Mouse (Mus musculus) gastrocnemius, postnatal 4 days (tissue): ENCODE data around the gene Gm20605. TPM values are rescaled to one million over a fixed set of nuclear protein-coding genes. Genes with fewer than 3 reads are reported as not detected.

Experiments
- DNase-seq, 2 experiments: peaks; one replicate each; pipeline ENCODE4 v3.0.0; 2021 to 2022; ENCODE audit warnings: low spot score in 2 of 2, mixed read lengths in 2 of 2
- total RNA-seq, 2 experiments: library from RNA; stranded (reverse); gene quantifications; 2 replicates each; pipeline ENCODE4 v1.2.3; 2021

Gm20605 gene
- total RNA-seq, 2 experiments from 2014 or later: 8.6 to 11.0 TPM

DNA sequence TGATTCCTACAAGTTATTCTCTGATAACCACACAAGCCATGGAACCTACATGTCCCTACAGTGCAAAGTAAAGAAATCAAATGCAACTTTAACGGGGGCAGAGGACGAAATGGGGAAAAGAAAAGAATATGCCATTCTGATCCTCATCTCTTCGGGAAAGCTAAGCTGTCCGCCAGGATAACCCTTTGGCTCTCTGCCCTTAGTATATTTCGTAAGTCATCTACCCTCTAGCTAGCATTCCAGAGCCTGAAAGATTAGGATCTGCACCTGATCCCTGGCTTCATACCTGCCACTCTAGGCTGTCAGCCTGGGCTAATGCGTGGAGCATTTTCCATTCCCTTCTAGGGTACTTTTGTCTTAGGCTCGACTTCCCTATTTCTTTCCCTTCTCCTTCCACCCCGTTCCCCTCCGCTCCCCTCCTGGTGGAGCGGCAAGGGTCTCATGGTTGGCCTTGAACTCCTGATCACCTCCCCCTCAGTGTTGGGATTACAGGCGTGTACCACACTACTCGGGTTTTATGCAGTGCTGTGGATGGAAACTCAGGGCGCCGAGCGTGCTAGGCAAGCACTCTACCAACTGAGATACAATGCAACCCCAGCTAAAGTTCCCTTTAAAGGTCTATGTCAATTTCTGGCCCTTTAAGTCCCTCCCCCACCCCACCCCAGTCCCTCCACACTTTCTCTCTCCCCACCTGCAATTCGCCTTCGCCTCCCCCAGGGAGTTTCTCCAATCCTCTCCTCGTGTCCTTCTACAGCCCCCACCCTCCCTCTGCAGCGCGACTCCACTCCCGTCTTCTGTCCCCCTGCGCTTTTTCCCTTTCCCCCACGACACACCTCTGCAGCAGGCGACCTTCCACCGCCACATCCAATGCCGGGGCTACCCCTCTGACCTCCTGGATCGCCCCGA, 54.7 kb downstream of the Gm20605 start:
- DNase-seq: no peak

GRCm38 (mm10) chr5:137684294-137685123, 55.5 kb downstream of the Gm20605 start, which contains the start of gene Agfg2:
Gene Agfg2, minus strand, starts transcription at chr5:137684726.
- DNase-seq: peak; percentile 86 to 96

GRCm38 (mm10) chr5:137685653-137686052, 56.7 kb downstream of the Gm20605 start:
- no peak for DNase-seq

DNA sequence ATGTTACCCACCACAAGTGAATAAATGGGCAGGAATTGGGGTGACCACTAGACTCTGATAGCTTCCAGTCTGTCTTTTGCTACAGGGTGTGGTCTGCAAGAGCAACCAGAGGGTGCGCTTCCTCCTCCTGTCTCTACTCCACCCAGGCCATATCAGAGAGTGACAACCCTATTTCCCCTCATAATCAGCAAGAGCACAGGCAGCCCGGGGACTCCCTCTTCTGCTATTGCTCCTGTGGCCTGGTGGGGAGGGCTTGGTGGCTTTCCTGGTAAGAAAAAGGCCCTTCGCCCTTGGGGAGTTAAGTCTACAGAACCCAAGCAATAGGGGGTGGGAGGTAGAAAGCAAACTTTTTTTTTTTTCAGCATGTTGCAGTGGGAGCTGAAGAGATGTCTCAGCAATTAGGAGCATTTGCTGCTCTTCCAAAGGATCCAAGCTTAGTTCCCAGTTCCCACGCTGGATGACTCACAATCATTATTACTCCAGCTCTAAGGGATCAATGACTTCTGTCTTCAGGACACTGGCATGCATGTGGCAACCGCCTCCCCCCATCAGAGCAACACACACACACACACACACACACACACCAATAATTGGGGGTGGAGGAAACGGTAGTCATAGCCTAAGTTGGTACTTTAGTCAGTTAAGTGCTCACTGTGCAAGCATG, 57.3 kb downstream of the Gm20605 start:
- DNase-seq: no peak

GRCm38 (mm10) chr5:137689974-137690373, 61.0 kb downstream of the Gm20605 start:
- DNase-seq: no peak

DNA sequence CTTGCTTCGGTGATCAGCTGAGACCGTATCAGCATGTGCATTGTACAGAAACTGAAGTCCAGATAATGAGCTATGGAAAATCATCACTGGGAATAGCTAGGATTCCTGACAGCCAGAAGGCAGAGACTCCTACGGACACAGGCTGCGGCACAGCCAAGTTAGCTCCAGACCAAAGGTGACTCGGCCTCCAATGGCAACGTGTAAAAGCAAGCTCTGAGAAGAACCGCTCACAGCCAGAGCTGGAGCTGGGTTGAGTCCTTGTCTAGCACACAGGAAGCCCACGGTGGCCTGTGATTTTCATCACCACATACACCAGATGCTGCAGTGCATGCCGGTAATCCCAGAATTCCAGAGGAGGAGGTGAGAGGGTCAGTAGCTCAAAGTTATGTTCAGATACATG, 61.6 kb downstream of the Gm20605 start:
- DNase-seq: no peak

DNA sequence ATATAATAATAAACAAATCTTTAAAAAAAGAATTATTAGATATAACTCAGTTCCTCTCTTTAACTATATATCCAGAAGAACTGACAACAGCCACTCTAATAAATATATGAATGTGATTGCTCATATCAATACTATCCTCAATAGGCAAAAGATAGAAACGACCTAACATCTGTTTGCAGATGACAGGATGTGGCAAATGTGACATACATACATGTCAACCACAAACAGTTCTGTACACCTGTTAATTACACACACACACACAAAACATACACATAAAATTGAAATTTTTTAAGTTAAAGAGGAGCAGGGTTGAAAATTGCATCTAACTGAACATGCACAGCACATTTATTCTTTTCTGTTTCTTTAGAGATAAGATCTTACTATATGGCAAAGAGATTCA, 62.9 kb downstream of the Gm20605 start:
- DNase-seq: no peak

Other genes with a start within 250 kb of the Gm20605 start
- gene Zan, start 152.1 kb upstream of the Gm20605 start, total RNA-seq: under 1 TPM; 0.18 to 0.56 TPM
- 10 to 100 TPM; 19.8 to 22.6 TPM for gene Pop7, start 126.7 kb upstream of the Gm20605 start, total RNA-seq
- 10 to 100 TPM; 27.5 to 30.7 TPM for gene Gigyf1, start 110.6 kb upstream of the Gm20605 start, total RNA-seq
- not detected for gene Epo, start 95.9 kb upstream of the Gm20605 start, total RNA-seq
- 100 to 1,000 TPM; 483 to 529 TPM for gene Gnb2, start 95.7 kb upstream of the Gm20605 start, total RNA-seq
- not detected for gene Actl6b, start 75.7 kb upstream of the Gm20605 start, total RNA-seq
- under 1 TPM; 0.29 to 0.31 TPM for gene Tfr2, start 59.3 kb upstream of the Gm20605 start, total RNA-seq
- gene Mospd3, start 28.1 kb upstream of the Gm20605 start, total RNA-seq: 10 to 100 TPM; 31.1 to 35.3 TPM
- 100 to 1,000 TPM; 362 to 399 TPM for gene Pcolce, start 15.4 kb upstream of the Gm20605 start, total RNA-seq
- gene Fbxo24, start 173 bp upstream of the Gm20605 start, total RNA-seq: under 1 TPM; 0.74 to 0.80 TPM
- gene Lrch4, start 54 bp upstream of the Gm20605 start, total RNA-seq: 10 to 100 TPM; 19.2 to 23.0 TPM
- gene Sap25, start 12.2 kb downstream of the Gm20605 start, total RNA-seq: 1 to 10 TPM; 3.2 to 3.8 TPM
- 1 to 10 TPM in 1 of 2 experiments, under 1 TPM in 1; 0.59 to 1.2 TPM for gene Irs3, start 16.5 kb downstream of the Gm20605 start, total RNA-seq
- 1 to 10 TPM; 7.8 to 7.9 TPM for gene Agfg2, start 55.6 kb downstream of the Gm20605 start, total RNA-seq
- gene Nyap1, start 112.4 kb downstream of the Gm20605 start, total RNA-seq: 1 to 10 TPM in 1 of 2 experiments, under 1 TPM in 1; 0.73 to 1.2 TPM
- 100 to 1,000 TPM; 162 to 187 TPM for gene Tsc22d4, start 116.6 kb downstream of the Gm20605 start, total RNA-seq
- 10 to 100 TPM; 14.5 to 15.8 TPM for gene Ppp1r35, start 149.7 kb downstream of the Gm20605 start, total RNA-seq
- 10 to 100 TPM; 25.0 to 34.2 TPM for gene Mepce, start 158.5 kb downstream of the Gm20605 start, total RNA-seq
- gene Zcwpw1, start 158.6 kb downstream of the Gm20605 start, total RNA-seq: 1 to 10 TPM; 4.3 to 5.6 TPM
- 1 to 10 TPM; 1.7 to 2.4 TPM for gene Pilra, start 207.1 kb downstream of the Gm20605 start, total RNA-seq
- under 1 TPM; 0.59 to 0.98 TPM for gene Pilrb1, start 228.9 kb downstream of the Gm20605 start, total RNA-seq
- gene Pilrb2, start 242.6 kb downstream of the Gm20605 start, total RNA-seq: 1 to 10 TPM in 1 of 2 experiments, under 1 TPM in 1; 0.69 to 1.1 TPM